Mouse (Mus musculus): Measurements from ENCODE around the gene Ccnjl. TPM values are rescaled to one million over a fixed set of nuclear protein-coding genes. Genes with fewer than 3 reads are reported as not detected.

Gene Ccnjl
- polyA plus RNA-seq, 1 experiment from 2014 or later: 28.0 TPM

- peak overlapping the region; percentile 34; the same call in 1 of the 2 replicates for H3K9ac ChIP-seq (replicated peaks; ENCODE audit: low read length)
- peak overlapping the region; percentile 30 for H3K27ac ChIP-seq (replicated peaks; ENCODE audit: low read depth, low read length)
- whole genome bisulfite sequencing: 6% methylated on average over 9 of the region's 9 CpGs
- H3K4me1 ChIP-seq (ENCODE audit: control insufficient read depth, insufficient read depth, low read length): no peaks in the 10 kb centered on the region
- no peak overlapping the region for H3K4me2 ChIP-seq (ENCODE audit: low read depth, low read length)
- no peaks in the 10 kb centered on the region; the same call in 1 of the 2 replicates for H3K36me3 ChIP-seq (replicated peaks; ENCODE audit: control insufficient read depth, insufficient read depth, low read depth, low read length)
- no peaks in the 10 kb centered on the region for H3K27me3 ChIP-seq (ENCODE audit: control insufficient read depth, insufficient read depth, low read length)
- DNase-seq (ENCODE audit: low spot score): peak; percentile 56
- no peak overlapping the region for H3K4me3 ChIP-seq (ENCODE audit: low read depth, low read length)
- H3K9me3 ChIP-seq (replicated peaks; ENCODE audit: control insufficient read depth, low read length): no peaks in the 10 kb centered on the region
- ATAC-seq (replicated peaks; ENCODE audit: insufficient number of reproducible peaks, low FRiP score, low TSS enrichment, low read depth): peak; percentile 69
Measured at GRCm38 (mm10) chr11:43575376-43576151, 47.0 kb downstream of the Ccnjl start.

DNA sequence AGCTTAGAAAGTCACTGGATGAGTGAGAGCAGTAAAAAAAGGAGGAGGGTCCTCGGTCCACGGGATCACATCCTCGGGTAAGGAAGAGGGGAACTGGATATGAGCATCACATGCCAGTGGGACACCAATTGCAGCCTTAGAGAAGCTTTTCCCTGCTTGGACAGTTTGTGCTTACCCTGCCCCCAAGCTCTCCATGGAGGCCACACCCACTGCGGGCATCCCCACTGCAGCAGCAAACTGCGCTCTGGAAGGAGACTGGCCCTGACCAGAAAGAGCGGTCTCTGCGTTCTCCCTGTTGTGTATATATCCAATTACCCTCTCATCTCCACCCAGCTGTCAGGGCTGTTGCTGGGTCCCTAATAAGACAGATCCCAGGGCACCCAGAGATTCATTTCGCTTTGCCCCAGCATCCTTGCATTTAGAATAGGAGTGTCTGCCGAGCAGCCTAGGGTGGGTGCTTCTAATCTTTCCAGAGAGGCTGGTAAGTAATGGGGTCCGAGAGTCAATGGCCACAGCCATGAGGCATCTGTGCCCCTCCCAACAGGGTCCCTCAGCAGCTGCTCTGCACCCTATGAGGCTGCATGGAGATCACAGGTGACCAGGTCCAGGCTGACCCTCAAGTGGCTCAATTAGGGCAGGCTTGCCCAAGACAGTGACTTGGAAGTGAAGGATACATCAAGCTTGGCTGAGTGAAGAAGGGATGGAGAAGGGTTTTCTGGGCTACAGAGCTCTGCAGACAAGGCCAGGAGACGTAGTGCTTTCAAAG lies 49.3 kb downstream of the Ccnjl start:
- Histone ChIP-seq H3K4me3 (ENCODE audit: low read depth, low read length) (no peak overlapping the region), H3K27me3 (ENCODE audit: control insufficient read depth, insufficient read depth, low read length) (no peaks in the 10 kb centered on the region), H3K9ac (replicated peaks; ENCODE audit: low read length) (no peak overlapping the region), H3K36me3 (replicated peaks; ENCODE audit: control insufficient read depth, insufficient read depth, low read depth, low read length) (no peaks in the 10 kb centered on the region; the same call in none of the 2 replicates), H3K4me2 (ENCODE audit: low read depth, low read length) (no peak overlapping the region), H3K4me1 (ENCODE audit: control insufficient read depth, insufficient read depth, low read length) (no peaks in the 10 kb centered on the region), H3K27ac (replicated peaks; ENCODE audit: low read depth, low read length) (no peak overlapping the region), H3K9me3 (replicated peaks; ENCODE audit: control insufficient read depth, low read length) (no peaks in the 10 kb centered on the region)
- peak; percentile 25; the same call in 1 of the 2 replicates for ATAC-seq (replicated peaks; ENCODE audit: insufficient number of reproducible peaks, low FRiP score, low TSS enrichment, low read depth)
- DNase-seq (ENCODE audit: low spot score): no peak
- 49% methylated on average over 11 of the region's 11 CpGs for WGBS

DNA sequence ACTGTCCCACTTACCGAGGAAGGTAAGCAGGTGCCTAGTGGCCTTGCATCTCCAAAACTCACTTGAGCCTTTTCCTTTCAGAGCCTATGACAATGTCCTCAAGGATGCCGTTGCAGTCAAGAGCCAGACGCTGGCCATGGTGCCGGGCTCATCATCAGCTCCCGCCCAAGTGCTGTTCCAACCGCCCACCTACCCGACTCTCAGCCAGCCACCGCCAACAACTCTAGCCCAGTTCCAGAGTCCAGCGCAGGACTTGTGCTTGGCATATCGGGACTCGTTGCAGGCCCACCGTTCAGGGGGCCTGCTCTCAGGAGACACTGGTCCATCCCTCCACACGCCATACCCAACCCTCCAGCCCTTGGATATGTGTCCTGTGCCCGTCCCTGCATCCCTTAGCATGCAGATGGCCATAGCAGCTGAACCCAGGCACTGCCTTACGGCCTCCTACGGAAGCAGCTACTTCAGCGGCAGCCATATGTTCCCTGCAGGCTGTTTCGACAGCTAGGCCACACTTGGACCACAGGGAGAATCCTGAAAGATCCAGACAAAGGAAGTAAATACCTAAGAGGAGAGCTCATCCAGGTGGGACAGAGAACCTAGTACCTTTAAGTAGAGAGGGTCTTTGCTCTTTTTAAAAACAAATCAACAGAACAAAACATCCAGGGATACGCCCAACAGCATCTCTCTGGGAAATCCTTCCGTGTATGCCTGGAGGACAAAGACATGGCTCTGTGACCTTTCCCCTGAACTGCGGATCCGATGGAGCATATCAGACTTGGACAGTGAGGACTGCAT lies 56.8 kb downstream of the Ccnjl start:
- no peak overlapping the region for H3K27ac ChIP-seq (replicated peaks; ENCODE audit: low read depth, low read length)
- WGBS: 93% methylated on average over 22 of the region's 22 CpGs
- DNase-seq (ENCODE audit: low spot score): no peak
- H3K36me3 ChIP-seq (replicated peaks; ENCODE audit: control insufficient read depth, insufficient read depth, low read depth, low read length): no peaks in the 10 kb centered on the region; the same call in none of the 2 replicates
- ATAC-seq (replicated peaks; ENCODE audit: insufficient number of reproducible peaks, low FRiP score, low TSS enrichment, low read depth): no peak
- H3K9me3 ChIP-seq (replicated peaks; ENCODE audit: control insufficient read depth, low read length): no peaks in the 10 kb centered on the region
- no peak overlapping the region for H3K9ac ChIP-seq (replicated peaks; ENCODE audit: low read length)
- H3K4me2 ChIP-seq (ENCODE audit: low read depth, low read length): no peak overlapping the region
- no peak overlapping the region for H3K4me3 ChIP-seq (ENCODE audit: low read depth, low read length)
- no peaks in the 10 kb centered on the region for H3K27me3 ChIP-seq (ENCODE audit: control insufficient read depth, insufficient read depth, low read length)
- H3K4me1 ChIP-seq (ENCODE audit: control insufficient read depth, insufficient read depth, low read length): no peaks in the 10 kb centered on the region

DNA sequence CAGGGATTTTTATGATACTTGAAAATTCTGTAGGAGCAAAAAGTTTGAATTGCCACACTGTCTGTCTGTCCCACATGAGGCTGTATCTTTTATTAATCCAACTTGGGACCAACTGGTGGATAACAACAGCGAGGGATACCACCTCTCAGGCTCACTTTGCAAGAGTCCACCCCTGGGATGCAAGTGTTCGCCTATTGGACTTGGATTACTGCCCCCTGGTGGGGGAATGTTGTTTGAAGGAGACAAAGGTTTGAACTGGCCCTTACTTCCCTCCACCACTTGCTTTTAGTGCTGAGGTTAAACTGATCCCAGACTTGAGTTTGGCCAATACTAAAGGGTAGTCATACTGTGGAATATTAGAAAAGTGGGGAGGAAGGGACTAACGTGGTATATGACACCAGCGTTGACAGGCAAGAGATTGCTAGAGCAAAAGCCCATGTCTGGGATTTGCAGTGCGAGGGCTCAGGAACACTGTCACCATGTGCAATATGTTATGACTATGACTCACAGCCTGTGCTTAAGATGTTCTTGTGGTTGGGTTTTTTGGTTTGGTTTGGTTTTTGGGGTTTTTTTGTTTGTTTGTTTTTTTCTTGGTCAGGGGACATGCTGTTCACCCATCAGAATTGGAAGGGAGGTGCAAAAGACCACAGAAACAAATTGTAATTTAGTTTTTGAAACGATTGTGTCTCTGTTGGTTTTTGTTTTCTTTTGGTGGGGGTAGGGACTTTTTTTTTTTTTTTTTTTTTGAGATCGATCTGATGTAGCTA lies 57.9 kb downstream of the Ccnjl start, which contains the start of gene 4933415A04Rik:
Gene 4933415A04Rik, plus strand, starts transcription at position 717 of the 767 bp plus-strand sequence.
- DNase-seq (ENCODE audit: low spot score) (peak; percentile 88), ATAC-seq (replicated peaks; ENCODE audit: insufficient number of reproducible peaks, low FRiP score, low TSS enrichment, low read depth) (no peak)
- Histone ChIP-seq H3K9ac (replicated peaks; ENCODE audit: low read length) (no peak within 1 kb of the TSS), H3K4me3 (ENCODE audit: low read depth, low read length) (no peak within 1 kb of the TSS), H3K4me1 (ENCODE audit: control insufficient read depth, insufficient read depth, low read length) (no peaks in the 10 kb centered on the region), H3K27me3 (ENCODE audit: control insufficient read depth, insufficient read depth, low read length) (no peaks in the 10 kb centered on the region), H3K4me2 (ENCODE audit: low read depth, low read length) (no peak within 1 kb of the TSS), H3K27ac (replicated peaks; ENCODE audit: low read depth, low read length) (no peak within 1 kb of the TSS), H3K36me3 (replicated peaks; ENCODE audit: control insufficient read depth, insufficient read depth, low read depth, low read length) (no peaks in the 10 kb centered on the region; the same call in none of the 2 replicates), H3K9me3 (replicated peaks; ENCODE audit: control insufficient read depth, low read length) (no peaks in the 10 kb centered on the region)
- 73% methylated on average over 7 of the region's 7 CpGs for WGBS

- Histone ChIP-seq H3K4me1 (ENCODE audit: control insufficient read depth, insufficient read depth, low read length) (no peaks in the 10 kb centered on the region), H3K4me2 (ENCODE audit: low read depth, low read length) (no peak overlapping the region), H3K36me3 (replicated peaks; ENCODE audit: control insufficient read depth, insufficient read depth, low read depth, low read length) (no peaks in the 10 kb centered on the region; the same call in none of the 2 replicates), H3K27ac (replicated peaks; ENCODE audit: low read depth, low read length) (no peak overlapping the region), H3K4me3 (ENCODE audit: low read depth, low read length) (no peak overlapping the region), H3K9me3 (replicated peaks; ENCODE audit: control insufficient read depth, low read length) (no peaks in the 10 kb centered on the region), H3K9ac (replicated peaks; ENCODE audit: low read length) (no peak overlapping the region), H3K27me3 (ENCODE audit: control insufficient read depth, insufficient read depth, low read length) (no peaks in the 10 kb centered on the region)
- no peak; the same call in 1 of the 2 replicates for ATAC-seq (replicated peaks; ENCODE audit: insufficient number of reproducible peaks, low FRiP score, low TSS enrichment, low read depth)
- 75% methylated on average over 6 of the region's 6 CpGs for WGBS
- no peak for DNase-seq (ENCODE audit: low spot score)
Measured at GRCm38 (mm10) chr11:43589530-43590072, 61.0 kb downstream of the Ccnjl start.

DNA sequence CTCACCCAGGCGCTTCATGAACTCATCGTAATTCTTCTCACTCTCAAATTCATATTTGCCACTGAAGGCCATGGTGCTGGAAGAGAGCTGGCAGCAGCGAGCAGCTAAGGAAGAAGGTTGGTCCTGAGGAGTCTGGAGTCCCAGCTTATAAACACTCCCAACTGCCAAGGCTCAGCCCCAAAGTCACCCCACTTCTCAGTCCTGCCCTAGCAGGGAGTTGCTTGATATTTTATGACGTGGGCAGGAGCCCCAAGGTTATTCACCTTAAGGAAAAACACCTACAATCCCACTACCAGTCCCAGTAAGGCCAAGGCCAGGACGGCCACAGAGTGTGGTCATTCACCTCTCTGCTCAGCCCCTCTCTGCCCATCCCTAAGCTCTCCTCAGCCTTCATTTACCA lies 72.9 kb downstream of the Ccnjl start, which contains the start of gene Fabp6:
Gene Fabp6, minus strand, starts transcription at position 101 of the 400 bp plus-strand sequence.
- Histone ChIP-seq H3K9ac (replicated peaks; ENCODE audit: low read length) (no peak within 1 kb of the TSS), H3K4me3 (ENCODE audit: low read depth, low read length) (no peak within 1 kb of the TSS), H3K36me3 (replicated peaks; ENCODE audit: control insufficient read depth, insufficient read depth, low read depth, low read length) (no peaks in the 10 kb centered on the region), H3K4me1 (ENCODE audit: control insufficient read depth, insufficient read depth, low read length) (no peaks in the 10 kb centered on the region), H3K4me2 (ENCODE audit: low read depth, low read length) (no peak within 1 kb of the TSS), H3K9me3 (replicated peaks; ENCODE audit: control insufficient read depth, low read length) (no peaks in the 10 kb centered on the region), H3K27me3 (ENCODE audit: control insufficient read depth, insufficient read depth, low read length) (no peaks in the 10 kb centered on the region), H3K27ac (replicated peaks; ENCODE audit: low read depth, low read length) (no peak within 1 kb of the TSS)
- WGBS: 88% methylated on average over 5 of the region's 5 CpGs
- ATAC-seq (replicated peaks; ENCODE audit: insufficient number of reproducible peaks, low FRiP score, low TSS enrichment, low read depth) (no peak), DNase-seq (ENCODE audit: low spot score) (no peak)

- ATAC-seq (replicated peaks; ENCODE audit: insufficient number of reproducible peaks, low FRiP score, low TSS enrichment, low read depth) (no peak), DNase-seq (ENCODE audit: low spot score) (no peak)
- Histone ChIP-seq H3K9ac (replicated peaks; ENCODE audit: low read length) (no peak overlapping the region), H3K4me2 (ENCODE audit: low read depth, low read length) (no peak overlapping the region), H3K4me3 (ENCODE audit: low read depth, low read length) (no peak overlapping the region), H3K27me3 (ENCODE audit: control insufficient read depth, insufficient read depth, low read length) (no peaks in the 10 kb centered on the region), H3K9me3 (replicated peaks; ENCODE audit: control insufficient read depth, low read length) (no peaks in the 10 kb centered on the region), H3K27ac (replicated peaks; ENCODE audit: low read depth, low read length) (no peak overlapping the region), H3K36me3 (replicated peaks; ENCODE audit: control insufficient read depth, insufficient read depth, low read depth, low read length) (no peaks in the 10 kb centered on the region), H3K4me1 (ENCODE audit: control insufficient read depth, insufficient read depth, low read length) (no peaks in the 10 kb centered on the region)
- 90% methylated on average over 2 of the region's 2 CpGs for WGBS
Measured at GRCm38 (mm10) chr11:43604207-43604606, 75.6 kb downstream of the Ccnjl start.
